ENCODE assay signal across 29 mouse cellular contexts in genomic region chr15:59237446-59238161, GRCm38 (mm10).
A peak's percentile ranks its signal among the peaks of the same experiment; 100 is the strongest.
DNase-seq lines count a peak whose midpoint lies in the region; ATAC-seq and TF ChIP-seq lines count a peak whose summit lies in the region.
"Had no signal": no experiment of that assay in that cellular context is flagged by ENCODE, and none has a peak within 500 bp of the region (broad histone marks: within the 10 kb centered on the region; RNA-seq: fewer than 3 reads in every experiment).

No protein-coding gene starts in this region.

- H3K79me2 ChIP-seq in C2C12 (ENCODE audit: control insufficient read depth, insufficient read depth), result no peaks in the 10 kb centered on the region

- no peaks in the 10 kb centered on the region for H3K36me3 ChIP-seq in C2C12 (ENCODE audit: control insufficient read depth, insufficient read depth)
- H3K36me3 ChIP-seq in midbrain, embryonic 11.5 days (ENCODE audit: control insufficient read depth, insufficient read depth, low read length), result no peaks in the 10 kb centered on the region
- H3K36me3 ChIP-seq in midbrain, embryonic 13.5 days, result no peaks in the 10 kb centered on the region
- H3K36me3 ChIP-seq: forebrain, embryonic 12.5 days; heart, embryonic 12.5 days; hindbrain, embryonic 13.5 days; limb, embryonic 12.5 days; liver, embryonic 15.5 days had no signal

- H3K9me3 ChIP-seq in midbrain, embryonic 11.5 days (ENCODE audit: control insufficient read depth, low read length), result no peaks in the 10 kb centered on the region
- peaks cover 9% of the 10 kb centered on the region; the same call in 1 of the 2 replicates for H3K9me3 ChIP-seq in midbrain, embryonic 13.5 days
- H3K9me3 ChIP-seq: hindbrain, embryonic 13.5 days; liver, embryonic 15.5 days had no signal

- H3K27ac ChIP-seq in midbrain, embryonic 11.5 days (ENCODE audit: low read depth, low read length), result no peak overlapping the region
- H3K27ac ChIP-seq in midbrain, embryonic 13.5 days, result no peak overlapping the region
- H3K27ac ChIP-seq: forebrain, embryonic 12.5 days; hindbrain, embryonic 13.5 days; left cerebral cortex, adult 2 months; limb, embryonic 12.5 days; liver, embryonic 15.5 days had no signal

- H3K4me1 ChIP-seq in midbrain, embryonic 11.5 days (ENCODE audit: control insufficient read depth, insufficient read depth, low read length), result no peaks in the 10 kb centered on the region
- H3K4me1 ChIP-seq in midbrain, embryonic 13.5 days (replicated peaks), result 0 out of 2 replicates have a peak, but pooled peaks cover 5% of the 10 kb centered on the region
- H3K4me1 ChIP-seq: forebrain, embryonic 12.5 days; heart, embryonic 12.5 days; hindbrain, embryonic 13.5 days; limb, embryonic 12.5 days; liver, embryonic 15.5 days had no signal

- no peak overlapping the region for H3ac ChIP-seq in C2C12 (ENCODE audit: control insufficient read depth, insufficient read length, low read depth)

- no peak overlapping the region for H3K4me3 ChIP-seq in C2C12 (ENCODE audit: insufficient read depth, poor library complexity, severe bottlenecking)
- no peak overlapping the region for H3K4me3 ChIP-seq in midbrain, embryonic 11.5 days (ENCODE audit: low read depth, low read length)
- H3K4me3 ChIP-seq in midbrain, embryonic 13.5 days (replicated peaks), result no peak overlapping the region
- H3K4me3 ChIP-seq: erythroblast, embryonic 14.5 days; forebrain, embryonic 12.5 days; heart, embryonic 12.5 days; hindbrain, embryonic 13.5 days; left cerebral cortex, adult 2 months; limb, embryonic 12.5 days; liver, embryonic 15.5 days had no signal

- H3K9ac ChIP-seq in midbrain, embryonic 11.5 days (ENCODE audit: low read length), result no peak overlapping the region
- no peak overlapping the region for H3K9ac ChIP-seq in midbrain, embryonic 13.5 days (replicated peaks)
- H3K9ac ChIP-seq: forebrain, embryonic 12.5 days; heart, embryonic 12.5 days; hindbrain, embryonic 13.5 days; limb, embryonic 12.5 days; liver, embryonic 15.5 days; lung, embryonic 14.5 days had no signal

- in situ Hi-C loops in Patski (cut with MboI; ENCODE audit: low pct_unique_long_range_greater_than_20kb), result no loop called here

- TF ChIP-seq CTCF in C2C12 (IDR thresholded peaks at IDR 0.05; ENCODE audit: control insufficient read depth, insufficient read depth, insufficient read length) (no peak), Patski (IDR thresholded peaks at IDR 0.05) (no peak)

- CTCF ChIA-PET in Patski (lab: Charles Lee), result interaction anchor here (1.8 kb wide), 1 partner anchor 9 kb away, joined by 5 read pairs; no protein-coding TSS in a partner anchor

- POLR2A ChIA-PET in Patski (lab: Charles Lee), result no interaction called here

- no peak overlapping the region for H3K4me2 ChIP-seq in midbrain, embryonic 11.5 days
- no peak overlapping the region for H3K4me2 ChIP-seq in midbrain, embryonic 13.5 days (replicated peaks)
- H3K4me2 ChIP-seq: forebrain, embryonic 12.5 days; heart, embryonic 12.5 days; hindbrain, embryonic 13.5 days; limb, embryonic 12.5 days; liver, embryonic 15.5 days; lung, embryonic 14.5 days had no signal

- no peaks in the 10 kb centered on the region for H3K27me3 ChIP-seq in C2C12 (ENCODE audit: control insufficient read depth, insufficient read depth, insufficient read length)
- H3K27me3 ChIP-seq in Patski, result no peaks in the 10 kb centered on the region
- no peaks in the 10 kb centered on the region for H3K27me3 ChIP-seq in midbrain, embryonic 11.5 days (ENCODE audit: control insufficient read depth, insufficient read depth, low read length)
- no peaks in the 10 kb centered on the region for H3K27me3 ChIP-seq in midbrain, embryonic 13.5 days
- H3K27me3 ChIP-seq: forebrain, embryonic 12.5 days; heart, embryonic 12.5 days; hindbrain, embryonic 13.5 days; limb, embryonic 12.5 days had no signal

- peak; percentile 9 for DNase-seq in urinary bladder, postnatal 14 days (ENCODE audit: low spot score)
- no peak for DNase-seq in urinary bladder, postnatal 10 days (ENCODE audit: low spot score)
- DNase-seq in Patski (ENCODE audit: low read depth, low spot score), result peak; percentile 78
- DNase-seq in urinary bladder, postnatal 36 days (ENCODE audit: low spot score in 2 of 2), result peak; percentile 7 to 17
- no peak for DNase-seq in midbrain, embryonic 11.5 days (ENCODE audit: low spot score, missing footprints)
- DNase-seq: adrenal gland, postnatal 25 days; cerebellum, adult 11-12 months; cerebellum, adult 9-11 months; embryo, embryonic 11 days; gastrocnemius, postnatal 10 days; heart, adult 18-20 months; heart, postnatal 4 days; kidney, adult 9 months; kidney, postnatal 10 days; lung, embryonic 14.5 days; lung, postnatal 14 days; thymus, adult 18-20 months; thymus, postnatal 25 days had no signal

- ATAC-seq in Patski, result peak; percentile 62
- ATAC-seq in midbrain, embryonic 11.5 days (ENCODE audit: low FRiP score), result no peak
- ATAC-seq in midbrain, embryonic 13.5 days, result no peak
- ATAC-seq: CD4-positive, CD25-positive, alpha-beta regulatory T cell, adult 4 months; intestine, postnatal 0 days had no signal

- 81% methylated on average over 6 of the region's 6 CpGs for WGBS in midbrain, embryonic 11.5 days
- WGBS in midbrain, embryonic 13.5 days, result 87% methylated on average over 6 of the region's 6 CpGs

- no peaks in the 10 kb centered on the region for H3K79me3 ChIP-seq in C2C12 (ENCODE audit: low read depth)

TF ChIP-seq in C2C12, 6 proteins besides CTCF, POLR2A, EP300 and RAD21:
- TF ChIP-seq MYOG (IDR thresholded peaks at IDR 0.05; ENCODE audit: control insufficient read depth, extremely low read depth, insufficient read length) (no peak), FOSL1 (IDR thresholded peaks at IDR 0.05; ENCODE audit: insufficient read depth, low read length, poor library complexity, severe bottlenecking) (peak; percentile 81), USF1 (IDR thresholded peaks at IDR 0.05; ENCODE audit: low read depth) (peak; percentile 73), MYOD1 (IDR thresholded peaks at IDR 0.05; ENCODE audit: control insufficient read depth, insufficient read length, low read depth) (peak; percentile 72), CEBPB (IDR thresholded peaks at IDR 0.05; ENCODE audit: low read depth) (peak; percentile 77), MAX (IDR thresholded peaks at IDR 0.05) (peak; percentile 80)

Comparison
In these comparisons a context has a peak if more than half of its experiments do, and no peak if none do; other contexts are left out.
1. DNase-seq: peak in urinary bladder, postnatal 14 days (single experiment), Patski (single experiment) and urinary bladder, postnatal 36 days (2 of 2); none in urinary bladder, postnatal 10 days (single experiment) and midbrain, embryonic 11.5 days (single experiment).